Mouse (Mus musculus) embryonic facial prominence, embryonic 13.5 days (tissue): Measurements from ENCODE around the gene Olfr456. TPM values are rescaled to one million over a fixed set of nuclear protein-coding genes. Genes with fewer than 3 reads are reported as not detected.
"Not testable (repeated sequence)": the region's sequence is repeated elsewhere in the genome, so short reads cannot be mapped to it uniquely, and the experiment has no call there.

Source experiments
- ATAC-seq: fragments of 200-750 bp; cut with Nextera tagmentation; 2 replicates; pipeline ENCODE4 v1.8.0; 2017; ENCODE audit warnings: low read depth; ENCODE audit not compliant: insufficient number of reproducible peaks, insufficient read depth, low FRiP score, low TSS enrichment
- H3K27ac ChIP-seq: fragments of 300-500 bp; sonication (generic); 2 replicates; pipeline ENCODE4 v1.5.1; 2015; ENCODE audit warnings: moderate library complexity, mild to moderate bottlenecking, inconsistent platforms
- H3K27me3 ChIP-seq: fragments of 300-500 bp; sonication (generic); 2 replicates; pipeline ENCODE4 v1.6.1; 2015; ENCODE audit warnings: mild to moderate bottlenecking, inconsistent platforms
- H3K36me3 ChIP-seq: fragments of 300-500 bp; sonication (generic); 2 replicates; pipeline ENCODE4 v1.6.1; 2015; ENCODE audit warnings: mild to moderate bottlenecking, inconsistent platforms
- H3K4me1 ChIP-seq: fragments of 300-500 bp; sonication (generic); 2 replicates; pipeline ENCODE4 v1.6.1; 2015; ENCODE audit warnings: inconsistent platforms
- H3K4me2 ChIP-seq: fragments of 300-500 bp; sonication (generic); 2 replicates; pipeline ENCODE4 v1.6.1; 2015; ENCODE audit warnings: moderate library complexity, mild to moderate bottlenecking, inconsistent platforms
- H3K4me3 ChIP-seq: fragments of 300-500 bp; sonication (generic); 2 replicates; pipeline ENCODE4 v1.5.1; 2015; ENCODE audit warnings: mild to moderate bottlenecking, inconsistent platforms
- H3K9ac ChIP-seq: fragments of 300-500 bp; sonication (generic); 2 replicates; pipeline ENCODE4 v1.6.1; 2015; ENCODE audit warnings: mild to moderate bottlenecking, inconsistent platforms
- H3K9me3 ChIP-seq: fragments of 300-500 bp; sonication (generic); 2 replicates; pipeline ENCODE4 v1.6.1; 2016; ENCODE audit warnings: inconsistent platforms
- WGBS: fragments of 180-500 bp; shearing (Covaris S2); methylation state at CpG from one replicate; pipeline ENCODE4 v1.1.7; 2015; ENCODE audit warnings: mixed read lengths; 5-methylcytosine and 5-hydroxymethylcytosine counted together
- polyA plus RNA-seq: library from polyadenylated mRNA; unstranded; fragments of >200 nt; fragmentation: Nextera tagmentation; extraction: Ambion mirVana; gene quantifications from 2 replicates; pipeline ENCODE4 v1.2.1, GENCODE M21; 2015

Gene Olfr456
- polyA plus RNA-seq = not detected in 2 replicates

DNA sequence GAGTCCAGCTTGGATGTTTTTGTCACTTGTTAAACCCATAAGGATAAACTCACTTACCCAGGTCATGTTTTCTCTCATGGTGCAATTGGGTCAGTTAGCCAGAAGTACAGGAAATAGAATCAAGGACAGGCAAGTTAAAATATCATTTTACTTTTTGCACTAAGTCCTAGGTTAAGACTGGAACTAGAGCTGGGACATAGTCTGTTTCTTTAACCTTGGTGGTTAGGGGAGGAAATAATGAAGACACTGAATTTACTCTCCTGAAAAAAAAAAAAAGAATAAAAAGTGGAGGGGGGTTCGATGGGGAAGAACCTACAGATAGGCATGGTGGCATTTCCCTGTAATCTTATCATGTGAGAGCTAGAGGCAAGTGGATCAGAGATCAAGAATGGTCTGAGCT, at the start of gene Olfr456:
Gene Olfr456 (minus strand): TSS at position 101 of the 400 bp plus-strand sequence.
- Histone ChIP-seq H3K27ac (no peak within 1 kb of the TSS), H3K27me3 (no peaks in the 10 kb centered on the region), H3K9ac (no peak within 1 kb of the TSS), H3K9me3 (no peaks in the 10 kb centered on the region), H3K4me2 (no peak within 1 kb of the TSS), H3K4me3 (no peak within 1 kb of the TSS), H3K36me3 (no peaks in the 10 kb centered on the region), H3K4me1 (no peaks in the 10 kb centered on the region)
- ATAC-seq = no peak
- 87% methylated on average over 1 of the region's 1 CpGs for WGBS

DNA sequence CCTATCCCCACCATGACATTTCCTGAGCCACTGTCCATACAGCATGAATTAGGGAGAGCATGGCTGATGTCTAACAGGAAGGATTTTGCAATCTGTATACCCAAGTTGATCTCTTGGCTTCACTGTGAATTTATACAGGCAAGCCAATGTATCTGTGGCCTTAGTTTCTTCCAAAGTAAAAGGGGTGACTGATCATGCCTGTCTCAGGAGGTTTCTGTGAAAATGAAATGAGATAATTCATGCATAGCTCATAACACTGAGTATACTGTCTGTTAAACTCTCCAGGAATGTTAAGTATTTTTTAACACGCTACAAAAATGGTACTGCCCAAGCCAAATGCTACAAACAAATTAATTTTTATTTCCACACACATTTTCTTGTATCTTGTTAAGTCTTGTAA, 26.4 kb upstream of the Olfr456 start:
- no peak overlapping the region for H3K4me2 ChIP-seq
- no peak overlapping the region for H3K27ac ChIP-seq
- WGBS = 71% methylated on average over 1 of the region's 1 CpGs
- no peaks in the 10 kb centered on the region for H3K27me3 ChIP-seq
- no peaks in the 10 kb centered on the region for H3K4me1 ChIP-seq
- no peaks in the 10 kb centered on the region for H3K9me3 ChIP-seq
- H3K9ac ChIP-seq = no peak overlapping the region
- H3K36me3 ChIP-seq = no peaks in the 10 kb centered on the region
- H3K4me3 ChIP-seq = no peak overlapping the region
- ATAC-seq = no peak

DNA sequence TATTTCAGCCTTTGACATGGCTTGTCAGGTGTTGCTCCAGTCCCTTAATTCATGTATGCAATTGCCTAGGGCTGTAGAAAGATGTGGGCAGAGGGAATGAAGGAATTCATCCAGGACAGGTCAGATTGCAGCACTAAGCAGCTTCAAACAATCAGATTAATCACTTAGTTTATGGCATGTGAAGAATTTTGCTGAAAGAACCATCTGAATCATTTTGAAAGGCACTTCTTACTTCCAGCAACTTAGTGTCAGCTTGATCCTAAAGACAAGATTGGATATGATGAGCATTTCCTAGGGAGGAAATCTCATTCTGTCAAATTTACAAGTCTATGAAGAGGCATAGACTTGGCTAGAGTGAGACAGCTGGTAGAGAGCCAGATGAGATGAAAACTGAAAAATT, 22.3 kb upstream of the Olfr456 start:
- H3K27me3 ChIP-seq = no peaks in the 10 kb centered on the region
- H3K4me3 ChIP-seq = no peak overlapping the region
- no peak overlapping the region for H3K27ac ChIP-seq
- H3K4me1 ChIP-seq = no peaks in the 10 kb centered on the region
- no peak for ATAC-seq
- H3K4me2 ChIP-seq = no peak overlapping the region
- no peaks in the 10 kb centered on the region for H3K36me3 ChIP-seq
- no peaks in the 10 kb centered on the region for H3K9me3 ChIP-seq
- H3K9ac ChIP-seq = no peak overlapping the region

DNA sequence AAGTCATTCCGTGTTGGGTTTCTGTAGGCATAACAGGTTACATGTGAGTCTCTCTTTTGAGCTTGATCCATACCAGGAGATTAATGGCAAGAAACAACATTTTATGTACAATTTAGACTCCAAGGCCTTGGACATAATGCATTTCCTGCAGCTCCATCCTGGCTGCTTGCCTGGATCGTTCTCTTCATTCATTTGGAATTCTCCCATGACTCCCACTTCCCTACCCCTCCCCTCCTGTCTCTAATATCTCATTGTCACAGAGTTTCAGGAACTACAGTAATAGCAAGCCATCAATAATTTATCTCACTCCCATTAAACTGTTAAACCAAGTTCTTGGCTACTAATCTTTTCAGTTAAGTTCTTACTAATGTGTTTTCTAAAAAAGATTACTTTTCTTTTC, 16.5 kb upstream of the Olfr456 start:
- no peak for ATAC-seq
- Histone ChIP-seq H3K4me3 (no peak overlapping the region), H3K4me1 (no peaks in the 10 kb centered on the region), H3K9ac (no peak overlapping the region), H3K27ac (no peak overlapping the region), H3K27me3 (no peaks in the 10 kb centered on the region), H3K36me3 (no peaks in the 10 kb centered on the region), H3K4me2 (no peak overlapping the region), H3K9me3 (no peaks in the 10 kb centered on the region)
- 88% methylated on average over 2 of the region's 2 CpGs for WGBS

DNA sequence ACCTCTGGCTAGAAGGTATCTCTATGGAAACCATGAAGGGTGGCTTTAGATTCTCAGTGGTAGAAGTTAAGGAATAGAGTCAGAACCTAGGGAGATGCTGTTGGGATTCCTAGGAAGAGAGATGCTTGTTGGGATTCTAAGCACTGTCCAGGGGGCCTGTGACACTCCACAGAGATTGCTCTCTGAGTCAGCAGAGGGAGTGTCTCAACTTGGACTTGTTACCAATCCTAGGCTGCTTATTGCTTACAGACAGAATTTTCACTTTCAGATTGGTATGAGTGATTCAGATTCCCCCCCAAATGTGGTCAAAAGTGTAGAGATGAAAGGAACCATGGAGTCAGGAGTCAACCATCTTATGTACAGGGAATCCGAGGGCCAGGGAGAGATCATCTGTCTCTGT, 2.7 kb upstream of the Olfr456 start:
- no peak overlapping the region for H3K27ac ChIP-seq
- H3K27me3 ChIP-seq = no peaks in the 10 kb centered on the region
- 73% methylated on average over 1 of the region's 1 CpGs for WGBS
- H3K9me3 ChIP-seq = no peaks in the 10 kb centered on the region
- H3K4me3 ChIP-seq = no peak overlapping the region
- H3K4me2 ChIP-seq = no peak overlapping the region
- H3K36me3 ChIP-seq = no peaks in the 10 kb centered on the region
- no peak for ATAC-seq
- H3K4me1 ChIP-seq = no peaks in the 10 kb centered on the region
- H3K9ac ChIP-seq = no peak overlapping the region

DNA sequence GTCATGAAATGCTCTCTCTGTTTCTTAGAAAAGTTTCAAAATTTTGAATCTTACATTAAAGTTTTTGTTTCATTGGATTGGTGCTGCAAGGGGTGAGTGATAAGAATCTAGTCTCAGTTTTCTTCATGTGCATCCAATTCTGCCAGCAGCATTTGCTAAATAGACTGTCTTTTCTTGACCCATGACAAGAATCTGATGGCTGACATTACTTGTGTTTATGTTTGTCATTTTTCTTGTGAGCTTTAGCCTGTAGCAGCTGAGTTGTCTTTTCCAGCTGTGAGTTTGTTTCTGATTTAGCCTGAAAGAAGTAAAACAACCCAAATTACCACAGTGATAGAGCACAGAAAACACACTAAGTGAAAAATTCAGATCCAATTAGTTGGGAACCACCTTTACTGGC, 2.4 kb downstream of the Olfr456 start:
- no peak for ATAC-seq
- Histone ChIP-seq H3K27ac (no peak overlapping the region), H3K4me2 (no peak overlapping the region), H3K27me3 (no peaks in the 10 kb centered on the region), H3K9me3 (no peaks in the 10 kb centered on the region), H3K36me3 (no peaks in the 10 kb centered on the region), H3K9ac (no peak overlapping the region), H3K4me1 (no peaks in the 10 kb centered on the region), H3K4me3 (no peak overlapping the region)

DNA sequence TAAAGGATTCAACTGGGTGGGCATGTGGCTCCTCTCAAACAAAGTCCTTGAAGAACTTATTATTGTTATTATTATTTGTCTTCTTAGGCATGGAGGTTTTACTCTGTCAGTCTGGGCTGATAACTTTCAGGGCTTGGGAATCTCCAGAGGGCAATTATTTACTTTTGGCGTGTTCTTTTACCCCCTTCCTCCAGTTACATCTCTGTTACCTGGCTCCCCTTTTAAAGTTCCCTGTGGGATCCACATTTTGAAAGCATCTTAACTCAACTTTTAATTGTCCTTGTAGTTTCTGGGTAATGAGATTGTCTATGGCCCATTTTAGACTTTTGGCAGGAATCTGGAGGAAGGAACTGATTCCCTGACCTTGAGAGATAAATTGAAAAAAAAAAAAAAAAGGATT, 10.8 kb downstream of the Olfr456 start, which contains the start of gene Olfr457:
Gene Olfr457 (minus strand): TSS at position 101 of the 400 bp plus-strand sequence.
- Histone ChIP-seq H3K27ac (no peak within 1 kb of the TSS), H3K4me3 (no peak within 1 kb of the TSS), H3K9me3 (no peaks in the 10 kb centered on the region), H3K27me3 (no peaks in the 10 kb centered on the region), H3K4me2 (no peak within 1 kb of the TSS), H3K4me1 (no peaks in the 10 kb centered on the region), H3K9ac (no peak within 1 kb of the TSS), H3K36me3 (no peaks in the 10 kb centered on the region)
- ATAC-seq = no peak
- 66% methylated on average over 1 of the region's 1 CpGs for WGBS

DNA sequence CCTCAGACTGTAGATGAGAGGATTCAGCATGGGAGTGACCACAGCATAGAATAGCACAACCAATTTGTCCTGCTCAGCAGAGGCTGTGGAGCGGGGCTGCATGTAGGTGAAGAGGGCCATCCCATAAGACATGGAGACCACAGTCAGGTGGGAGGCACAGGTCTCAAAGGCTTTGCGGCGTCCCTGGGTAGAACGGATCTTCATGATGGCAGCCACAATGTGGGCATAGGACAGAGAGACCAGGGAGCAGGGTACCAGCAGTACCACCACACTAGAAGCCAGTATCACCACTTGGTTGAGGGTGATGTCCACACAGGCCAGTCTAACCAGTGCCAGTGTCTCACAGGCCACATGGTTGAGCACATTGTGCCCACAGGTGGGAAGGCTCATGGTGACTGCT, 15.7 kb downstream of the Olfr456 start:
- not testable (repeated sequence) for H3K4me3 ChIP-seq, H3K27ac ChIP-seq, H3K4me1 ChIP-seq, H3K27me3 ChIP-seq, H3K9me3 ChIP-seq, H3K36me3 ChIP-seq, H3K4me2 ChIP-seq, ATAC-seq, H3K9ac ChIP-seq
- WGBS = 95% methylated on average over 4 of the region's 4 CpGs

DNA sequence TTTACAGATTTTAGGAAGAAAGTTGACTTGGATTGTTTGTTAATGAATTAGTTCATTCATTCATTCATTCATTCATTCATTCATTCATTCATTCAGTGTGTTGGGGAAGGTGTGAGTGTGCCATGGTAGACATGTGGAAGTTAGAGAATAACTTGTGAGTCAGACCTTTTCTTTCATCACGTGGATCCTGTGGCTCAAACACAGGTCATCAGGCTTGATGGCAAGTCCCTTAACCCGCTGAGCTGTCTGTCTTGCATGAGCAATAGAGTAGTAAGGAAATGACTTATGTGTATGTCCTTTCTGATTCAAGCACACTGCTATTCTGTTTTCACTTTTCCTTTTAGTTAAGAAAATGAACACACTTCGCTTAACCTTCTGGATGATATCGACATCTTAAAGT, 16.5 kb downstream of the Olfr456 start:
- no peak overlapping the region for H3K27ac ChIP-seq
- no peak overlapping the region for H3K9ac ChIP-seq
- no peak for ATAC-seq
- H3K4me3 ChIP-seq = no peak overlapping the region
- H3K27me3 ChIP-seq = no peaks in the 10 kb centered on the region
- H3K4me1 ChIP-seq = no peaks in the 10 kb centered on the region
- H3K9me3 ChIP-seq = no peaks in the 10 kb centered on the region
- H3K36me3 ChIP-seq = no peaks in the 10 kb centered on the region
- WGBS = 86% methylated on average over 4 of the region's 4 CpGs
- H3K4me2 ChIP-seq = no peak overlapping the region

DNA sequence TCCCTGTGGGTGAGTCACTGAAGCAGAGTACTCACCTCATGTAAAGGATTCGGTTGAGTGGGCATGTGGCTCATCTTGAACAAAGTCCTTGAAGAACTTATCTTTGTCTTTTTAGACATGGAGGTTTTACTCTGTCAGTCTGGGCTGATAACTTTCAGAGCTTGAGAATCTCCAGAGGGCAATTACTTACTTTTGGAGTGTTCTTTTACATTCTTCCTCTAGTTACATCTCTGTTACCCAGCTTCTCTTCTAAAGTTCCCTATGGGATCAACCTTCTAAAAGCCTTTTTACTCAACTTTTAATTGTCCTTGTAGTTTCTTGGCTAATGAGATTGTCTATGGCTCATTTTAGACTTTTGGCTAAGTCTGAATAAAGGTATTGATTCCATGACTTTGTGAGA, 21.9 kb downstream of the Olfr456 start, which contains the start of gene Olfr458:
Gene Olfr458 (minus strand): TSS at position 101 of the 400 bp plus-strand sequence.
- Histone ChIP-seq H3K4me3 (no peak within 1 kb of the TSS), H3K9ac (no peak within 1 kb of the TSS), H3K36me3 (no peaks in the 10 kb centered on the region), H3K9me3 (no peaks in the 10 kb centered on the region), H3K4me1 (no peaks in the 10 kb centered on the region), H3K27ac (no peak within 1 kb of the TSS), H3K4me2 (no peak within 1 kb of the TSS), H3K27me3 (no peaks in the 10 kb centered on the region)
- ATAC-seq = no peak
- WGBS = 81% methylated on average over 1 of the region's 1 CpGs

DNA sequence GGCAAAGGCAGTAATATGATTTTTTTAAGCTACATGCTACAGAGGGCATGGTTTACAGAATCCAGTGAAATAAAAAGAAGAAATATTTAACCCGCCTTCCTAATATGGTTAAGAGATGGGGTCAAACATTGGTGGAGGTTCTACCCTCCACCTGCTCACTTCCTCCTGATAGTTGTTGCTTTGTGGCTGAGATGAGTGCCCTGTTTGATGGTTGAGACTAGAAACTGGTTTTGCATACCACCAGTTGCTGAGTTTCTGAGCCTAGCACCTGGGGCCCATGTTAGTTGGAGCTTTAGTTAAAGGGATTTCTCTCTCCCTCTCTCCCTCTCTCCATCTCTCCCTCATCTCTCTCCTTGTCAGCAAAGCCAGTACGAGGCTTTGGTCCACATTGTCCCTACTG, 39.6 kb downstream of the Olfr456 start:
- Histone ChIP-seq H3K4me2 (no peak overlapping the region), H3K4me1 (no peaks in the 10 kb centered on the region), H3K27me3 (no peaks in the 10 kb centered on the region), H3K9ac (no peak overlapping the region), H3K27ac (no peak overlapping the region), H3K36me3 (no peaks in the 10 kb centered on the region), H3K4me3 (no peak overlapping the region), H3K9me3 (no peaks in the 10 kb centered on the region)
- WGBS = 77% methylated on average over 2 of the region's 2 CpGs
- no peak for ATAC-seq

DNA sequence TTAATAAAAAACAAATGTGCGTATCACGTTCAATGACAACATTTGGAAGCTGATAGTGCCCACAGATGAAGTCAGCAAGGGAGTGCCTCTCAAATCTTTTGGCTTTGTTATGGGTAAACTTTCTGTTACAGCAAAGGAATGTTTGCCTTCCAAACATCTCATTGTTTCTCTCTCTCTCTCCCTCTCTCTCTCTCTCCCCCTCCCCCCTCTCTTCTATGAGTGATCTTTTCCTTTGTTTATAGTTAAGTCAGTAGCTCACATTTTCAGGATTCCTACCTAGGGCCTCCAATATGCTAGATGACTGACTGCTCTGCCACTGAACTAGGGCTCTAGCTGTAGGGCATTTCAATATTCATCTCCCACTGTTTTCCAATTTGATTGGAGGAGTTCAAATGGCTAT, 42.5 kb downstream of the Olfr456 start:
- 76% methylated on average over 2 of the region's 2 CpGs for WGBS
- H3K9me3 ChIP-seq = no peaks in the 10 kb centered on the region
- H3K9ac ChIP-seq = no peak overlapping the region
- no peaks in the 10 kb centered on the region for H3K4me1 ChIP-seq
- H3K4me3 ChIP-seq = no peak overlapping the region
- H3K27me3 ChIP-seq = no peaks in the 10 kb centered on the region
- no peaks in the 10 kb centered on the region for H3K36me3 ChIP-seq
- H3K4me2 ChIP-seq = no peak overlapping the region
- no peak overlapping the region for H3K27ac ChIP-seq
- no peak for ATAC-seq

DNA sequence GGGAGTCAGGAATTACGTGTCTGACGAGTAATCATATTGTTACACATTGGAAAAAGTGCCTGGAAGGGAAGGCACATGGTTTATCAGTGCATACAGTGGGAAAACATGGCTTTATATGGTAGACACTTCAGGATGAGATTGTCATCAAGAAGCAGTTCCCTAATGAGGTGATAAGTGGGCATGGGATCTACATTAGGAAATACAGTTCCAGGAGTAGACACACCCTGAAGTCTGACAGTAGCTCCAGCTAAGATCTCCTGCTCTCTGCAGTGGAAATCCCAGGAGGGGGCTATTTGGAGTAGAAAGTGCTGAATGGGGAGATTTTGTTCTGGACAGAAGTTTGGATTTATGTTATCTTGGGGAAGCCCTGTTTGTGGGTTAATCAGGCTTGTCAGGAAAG, 45.6 kb downstream of the Olfr456 start:
- H3K9ac ChIP-seq = no peak overlapping the region
- no peak overlapping the region for H3K27ac ChIP-seq

More for the DNA sequence above, 45.6 kb downstream of the Olfr456 start:
- ATAC-seq = no peak
- H3K36me3 ChIP-seq = no peaks in the 10 kb centered on the region
- no peak overlapping the region for H3K4me3 ChIP-seq
- whole genome bisulfite sequencing = 68% methylated on average over 2 of the region's 2 CpGs
- H3K9me3 ChIP-seq = no peaks in the 10 kb centered on the region
- H3K27me3 ChIP-seq = no peaks in the 10 kb centered on the region
- H3K4me1 ChIP-seq = no peaks in the 10 kb centered on the region
- H3K4me2 ChIP-seq = no peak overlapping the region
